Mouse (Mus musculus): Measurements from ENCODE around the gene Cyp2j9.
"Not testable (repeated sequence)": the region's sequence is repeated elsewhere in the genome, so short reads cannot be mapped to it uniquely, and the experiment has no call there.

The Cyp2j9 gene

GRCm38 (mm10) chr4:96590911-96591790, at the start of gene Cyp2j9:
TSS of gene Cyp2j9 (minus strand) at chr4:96591578.
- no peak for DNase-seq (ENCODE audit: low spot score in 2 of 2)

- no peak for DNase-seq (ENCODE audit: low spot score in 2 of 2)
Measured at GRCm38 (mm10) chr4:96635455-96635854, 44.1 kb upstream of the Cyp2j9 start.

DNA sequence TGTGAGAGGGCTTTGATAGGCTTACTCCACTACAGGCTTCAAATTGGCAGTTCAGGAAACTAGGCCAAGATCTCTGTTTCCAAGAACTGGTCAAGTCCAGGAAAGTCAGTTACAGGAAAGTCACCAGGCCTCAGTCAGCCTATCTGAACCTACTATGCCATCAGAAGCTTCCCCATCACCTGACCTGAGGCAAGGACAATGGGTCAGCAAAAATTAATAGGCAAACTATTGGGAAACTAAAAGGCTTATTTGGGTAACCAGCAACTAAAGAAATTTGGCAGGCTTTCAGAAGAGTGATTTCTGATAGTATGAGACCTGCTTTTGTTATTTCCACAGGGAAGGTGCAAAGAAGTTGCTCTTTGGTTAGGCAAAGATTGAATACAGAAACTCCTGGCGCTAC, 31.1 kb upstream of the Cyp2j9 start:
- no peak for DNase-seq (ENCODE audit: low spot score in 2 of 2)

DNA sequence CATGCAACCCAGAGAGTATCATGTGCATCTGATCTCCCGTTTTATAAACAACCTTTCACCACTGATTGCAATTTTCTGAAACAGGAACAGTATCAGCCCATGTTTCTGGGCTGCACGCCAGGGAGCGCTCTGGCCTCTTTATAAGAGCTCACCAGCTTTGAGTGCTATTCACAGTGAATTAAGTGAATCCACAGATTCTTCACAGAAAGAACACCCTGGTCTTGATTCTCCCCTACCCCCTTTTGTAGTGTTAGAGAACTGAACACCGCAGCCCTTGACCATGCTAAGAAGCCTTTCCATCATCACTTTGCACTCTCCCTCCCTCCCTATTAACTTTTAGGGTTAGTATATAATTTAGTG, 393 bp upstream of the Cyp2j9 start:
- DNase-seq (ENCODE audit: low spot score in 2 of 2) = no peak

GRCm38 (mm10) chr4:96581425-96582088, 9.8 kb downstream of the Cyp2j9 start:
- no peak for DNase-seq (ENCODE audit: low spot score in 2 of 2)

DNA sequence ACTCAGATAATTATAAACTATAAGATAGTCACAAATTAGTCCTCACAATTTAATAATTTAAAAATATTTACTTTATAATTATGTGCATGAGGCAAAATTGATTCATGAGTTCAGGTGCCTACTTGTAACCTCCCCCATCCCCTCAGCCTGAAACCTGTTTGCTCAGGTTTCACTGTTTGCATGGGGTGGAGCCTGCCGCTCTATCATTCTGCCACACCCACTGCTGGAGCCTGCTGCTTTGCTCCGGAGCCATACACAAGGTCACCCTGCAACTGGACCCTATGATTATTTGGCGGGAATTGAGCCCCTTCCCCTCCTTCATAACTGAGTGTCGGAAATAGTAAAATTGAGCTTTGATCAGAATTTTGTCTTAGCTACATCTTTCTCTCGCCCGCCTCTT, 11.0 kb downstream of the Cyp2j9 start:
- DNase-seq (ENCODE audit: low spot score in 2 of 2) = not testable (repeated sequence)

- DNase-seq (ENCODE audit: low spot score in 2 of 2) = no peak
Measured at GRCm38 (mm10) chr4:96569442-96569841, 21.9 kb downstream of the Cyp2j9 start.

DNA sequence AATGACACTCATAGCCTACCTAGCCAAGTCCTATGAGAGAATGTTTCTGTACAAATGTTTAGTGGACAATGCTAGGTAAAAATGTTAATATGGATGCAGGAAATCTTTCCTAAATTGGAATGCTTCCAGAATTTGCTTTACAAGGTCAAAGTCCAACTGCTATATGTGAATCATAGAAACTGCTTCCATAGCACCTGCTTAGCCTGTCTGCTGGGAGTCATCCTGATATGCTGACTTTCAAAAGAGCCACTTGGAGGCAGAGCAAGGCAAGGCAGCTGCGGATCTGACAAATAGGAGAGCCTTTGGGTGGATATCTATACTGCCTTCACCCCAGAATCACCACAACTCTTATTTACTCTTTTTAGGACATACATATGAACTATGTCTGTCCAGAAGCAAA, 23.4 kb downstream of the Cyp2j9 start:
- no peak for DNase-seq (ENCODE audit: low spot score in 2 of 2)

GRCm38 (mm10) chr4:96565808-96566207, 25.6 kb downstream of the Cyp2j9 start:
- no peak for DNase-seq (ENCODE audit: low spot score in 2 of 2)

GRCm38 (mm10) chr4:96560464-96560863, 30.9 kb downstream of the Cyp2j9 start:
- no peak for DNase-seq (ENCODE audit: low spot score in 2 of 2)

DNA sequence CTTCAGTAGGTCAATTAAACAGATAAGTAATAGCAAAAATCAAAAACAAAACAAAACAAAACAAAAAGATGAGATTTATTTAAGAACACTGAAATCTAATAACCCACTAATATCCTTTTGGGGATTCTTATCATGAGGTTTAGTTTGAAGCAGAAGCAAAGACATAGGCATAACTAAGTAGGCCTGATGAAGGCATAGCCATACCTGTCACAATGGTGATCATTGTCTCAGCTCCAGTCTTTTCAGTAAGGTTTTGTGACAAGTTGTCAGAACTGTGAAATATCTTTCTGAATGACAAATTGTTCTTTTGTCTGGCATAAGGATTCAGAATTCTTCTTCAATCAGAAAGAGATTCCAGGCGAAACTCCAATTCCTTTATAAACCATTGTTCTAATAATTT, 31.6 kb downstream of the Cyp2j9 start:
- no peak for DNase-seq (ENCODE audit: low spot score in 2 of 2)

DNA sequence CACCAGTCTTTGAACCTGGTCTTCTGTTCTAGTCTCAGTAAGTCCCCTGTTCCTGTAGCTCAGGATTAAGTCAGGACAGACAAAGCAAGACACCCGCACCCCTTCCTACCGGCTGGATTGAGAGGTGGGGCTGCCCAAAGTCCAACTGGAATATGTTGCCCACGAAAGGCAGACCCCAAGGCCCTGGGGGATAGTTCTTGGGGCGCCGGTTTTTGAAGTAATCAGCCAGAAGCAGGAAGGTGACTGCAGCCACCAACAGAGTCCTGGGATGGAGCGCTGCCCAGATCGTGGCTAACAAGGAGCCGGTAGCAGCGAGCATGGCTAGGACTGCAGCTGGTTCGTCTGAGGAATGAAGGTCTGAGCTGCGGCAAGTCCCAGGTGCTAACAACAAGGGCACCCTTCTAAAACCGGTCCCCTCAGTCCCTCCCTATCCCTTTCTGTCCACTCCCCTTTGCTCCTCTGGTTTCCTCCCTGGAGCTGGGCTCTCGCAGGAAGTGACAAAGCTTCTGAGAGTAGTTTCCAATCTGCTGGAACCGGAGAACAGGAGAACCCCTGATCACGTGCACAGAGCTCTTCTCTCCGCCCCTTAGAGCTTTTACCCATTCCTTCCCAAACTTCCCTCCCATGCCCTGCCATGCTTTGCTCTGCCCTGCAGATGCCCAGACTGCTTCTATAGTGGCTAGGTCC, 38.1 kb downstream of the Cyp2j9 start, which contains the start of gene Cyp2j6:
Gene Cyp2j6, minus strand, starts transcription at position 529 of the 687 bp plus-strand sequence.
- DNase-seq (ENCODE audit: low spot score in 2 of 2) = no peak

DNA sequence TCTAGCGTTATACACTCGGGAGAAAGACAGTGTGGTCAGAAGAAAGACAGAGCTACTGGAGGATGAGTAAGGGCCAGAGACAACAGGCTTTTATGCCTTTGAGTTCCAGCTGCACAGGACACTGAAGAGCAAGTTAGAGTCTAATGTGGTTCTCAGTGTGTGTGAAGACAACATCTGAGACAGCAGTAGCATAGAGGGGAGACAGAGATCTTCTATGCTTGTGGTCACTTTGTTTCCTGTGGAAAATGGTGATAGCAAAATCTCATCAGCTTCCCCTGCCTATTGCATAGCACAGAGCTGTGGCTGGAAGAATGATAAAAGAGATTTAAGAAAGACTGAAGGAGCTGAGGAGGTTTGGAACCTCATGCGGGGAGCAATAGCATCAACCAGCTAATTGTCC, 39.8 kb downstream of the Cyp2j9 start:
- no peak for DNase-seq (ENCODE audit: low spot score in 2 of 2)

GRCm38 (mm10) chr4:96545976-96546375, 45.4 kb downstream of the Cyp2j9 start:
- no peak for DNase-seq (ENCODE audit: low spot score in 2 of 2)

GRCm38 (mm10) chr4:96525772-96526171, 65.6 kb downstream of the Cyp2j9 start:
- no peak for DNase-seq (ENCODE audit: low spot score in 2 of 2)

DNA sequence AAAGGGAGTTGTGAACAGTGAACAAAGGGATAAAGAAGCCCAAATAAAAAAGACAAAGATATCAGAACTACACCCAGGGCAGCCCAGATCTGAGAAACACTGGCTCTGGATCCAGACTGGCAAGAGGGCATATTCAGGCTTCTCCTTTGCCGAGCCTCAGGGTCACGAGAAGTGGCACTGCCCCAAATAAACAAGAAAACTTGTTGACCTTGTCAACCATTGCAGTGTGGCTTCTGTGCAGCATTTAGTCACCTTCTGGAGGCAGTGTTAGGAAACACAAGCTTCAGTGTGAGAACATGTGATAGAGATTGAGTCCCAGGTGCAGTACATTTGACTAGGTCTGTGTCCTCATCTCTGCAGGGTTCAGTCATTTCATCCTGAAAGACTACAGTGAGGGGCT, 69.1 kb downstream of the Cyp2j9 start:
- DNase-seq (ENCODE audit: low spot score in 2 of 2) = no peak

Data from spleen, postnatal 14 days (tissue).